Mouse (Mus musculus) heart, embryonic 12.5 days (tissue): ENCODE results near the gene Hmga1b. TPM values are rescaled to one million over a fixed set of nuclear protein-coding genes. Genes with fewer than 3 reads are reported as not detected.

Source experiments
- ATAC-seq: fragments of 200-750 bp; cut with Nextera tagmentation; 2 replicates; pipeline ENCODE4 v1.8.0; 2017; ENCODE audit warnings: moderate TSS enrichment, moderate library complexity; ENCODE audit not compliant: insufficient number of reproducible peaks, low FRiP score
- H3K27ac ChIP-seq: fragments of 300-500 bp; sonication (generic); 2 replicates; pipeline ENCODE4 v1.5.1; 2016; ENCODE audit warnings: mild to moderate bottlenecking, moderate library complexity; ENCODE audit not compliant: poor library complexity, severe bottlenecking
- H3K27me3 ChIP-seq: fragments of 300-500 bp; sonication (generic); replicated peaks from 2 replicates; pipeline ENCODE4 v1.6.1; 2016; ENCODE audit warnings: mild to moderate bottlenecking, moderate library complexity
- H3K36me3 ChIP-seq: fragments of 300-500 bp; sonication (generic); 2 replicates; pipeline ENCODE4 v1.6.1; 2016; ENCODE audit warnings: mild to moderate bottlenecking, moderate library complexity
- H3K4me1 ChIP-seq: fragments of 300-500 bp; sonication (generic); replicated peaks from 2 replicates; pipeline ENCODE4 v1.6.1; 2016; ENCODE audit warnings: mild to moderate bottlenecking
- H3K4me2 ChIP-seq: fragments of 300-500 bp; sonication (generic); 2 replicates; pipeline ENCODE4 v1.6.1; 2016; ENCODE audit warnings: mild to moderate bottlenecking, moderate library complexity
- H3K4me3 ChIP-seq: fragments of 300-500 bp; sonication (generic); 2 replicates; pipeline ENCODE4 v1.5.1; 2016; ENCODE audit warnings: mild to moderate bottlenecking
- H3K9ac ChIP-seq: fragments of 300-500 bp; sonication (generic); 2 replicates; pipeline ENCODE4 v1.6.1; 2016; ENCODE audit warnings: mild to moderate bottlenecking, moderate library complexity
- H3K9me3 ChIP-seq: fragments of 300-500 bp; sonication (generic); replicated peaks from 2 replicates; pipeline ENCODE4 v1.6.1; 2016; ENCODE audit warnings: mild to moderate bottlenecking, moderate library complexity
- WGBS: fragments of 180-500 bp; shearing (Covaris S2); methylation state at CpG from one replicate; pipeline ENCODE4 v1.1.7; 2016; 5-methylcytosine and 5-hydroxymethylcytosine counted together
- polyA plus RNA-seq: library from polyadenylated mRNA; unstranded; fragments of >200 nt; fragmentation: Nextera tagmentation; extraction: Ambion mirVana; gene quantifications from 2 replicates; pipeline ENCODE4 v1.2.1, GENCODE M21; 2016

Gene Hmga1b
- polyA plus RNA-seq, 1 experiment from 2014 or later: 3.5 TPM

- 82% methylated on average over 4 of the region's 4 CpGs for WGBS
- Histone ChIP-seq H3K36me3 (peaks cover 84% of the 10 kb centered on the region), H3K27me3 (no peaks in the 10 kb centered on the region), H3K9me3 (no peaks in the 10 kb centered on the region), H3K4me2 (no peak overlapping the region), H3K27ac (no peak overlapping the region), H3K9ac (no peak overlapping the region), H3K4me3 (no peak overlapping the region), H3K4me1 (peaks cover 14% of the 10 kb centered on the region)
- ATAC-seq: no peak
These were observed 26.8 kb downstream of the Hmga1b start for GRCm38 (mm10) chr11:120789355-120789754.

GRCm38 (mm10) chr11:120789810-120790209 lies 27.2 kb downstream of the Hmga1b start:
- H3K4me2 ChIP-seq: no peak overlapping the region
- no peak overlapping the region for H3K9ac ChIP-seq
- peaks cover 89% of the 10 kb centered on the region for H3K36me3 ChIP-seq
- no peak for ATAC-seq
- H3K4me3 ChIP-seq: no peak overlapping the region
- no peaks in the 10 kb centered on the region for H3K9me3 ChIP-seq
- H3K27me3 ChIP-seq: no peaks in the 10 kb centered on the region
- peaks cover 15% of the 10 kb centered on the region for H3K4me1 ChIP-seq
- H3K27ac ChIP-seq: no peak overlapping the region
- 88% methylated on average over 3 of the region's 3 CpGs for WGBS

DNA sequence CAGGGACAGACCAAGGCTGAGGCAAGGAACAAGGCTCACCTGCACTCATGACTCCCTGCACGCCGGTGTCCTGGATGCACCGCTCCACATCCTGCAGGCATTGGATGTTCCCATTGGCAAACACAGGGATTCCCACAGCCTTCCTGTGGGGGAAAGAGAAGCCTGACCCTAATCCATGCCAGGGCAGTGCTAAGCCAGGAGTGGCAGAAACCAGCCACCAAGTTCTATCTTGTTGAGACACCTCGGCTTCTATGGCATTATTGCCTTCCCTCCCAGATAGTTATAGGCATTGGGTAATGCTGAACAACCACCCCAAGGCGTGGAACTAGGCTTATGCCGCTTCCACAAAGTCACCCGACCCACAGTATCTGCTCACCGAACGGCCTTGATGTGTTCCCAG lies 30.1 kb downstream of the Hmga1b start:
- Histone ChIP-seq H3K36me3 (peaks cover 71% of the 10 kb centered on the region), H3K9ac (no peak overlapping the region), H3K4me3 (no peak overlapping the region), H3K4me2 (no peak overlapping the region), H3K27ac (no peak overlapping the region), H3K4me1 (peaks cover 16% of the 10 kb centered on the region), H3K9me3 (no peaks in the 10 kb centered on the region), H3K27me3 (no peaks in the 10 kb centered on the region)
- WGBS: 94% methylated on average over 9 of the region's 9 CpGs
- ATAC-seq: no peak

DNA sequence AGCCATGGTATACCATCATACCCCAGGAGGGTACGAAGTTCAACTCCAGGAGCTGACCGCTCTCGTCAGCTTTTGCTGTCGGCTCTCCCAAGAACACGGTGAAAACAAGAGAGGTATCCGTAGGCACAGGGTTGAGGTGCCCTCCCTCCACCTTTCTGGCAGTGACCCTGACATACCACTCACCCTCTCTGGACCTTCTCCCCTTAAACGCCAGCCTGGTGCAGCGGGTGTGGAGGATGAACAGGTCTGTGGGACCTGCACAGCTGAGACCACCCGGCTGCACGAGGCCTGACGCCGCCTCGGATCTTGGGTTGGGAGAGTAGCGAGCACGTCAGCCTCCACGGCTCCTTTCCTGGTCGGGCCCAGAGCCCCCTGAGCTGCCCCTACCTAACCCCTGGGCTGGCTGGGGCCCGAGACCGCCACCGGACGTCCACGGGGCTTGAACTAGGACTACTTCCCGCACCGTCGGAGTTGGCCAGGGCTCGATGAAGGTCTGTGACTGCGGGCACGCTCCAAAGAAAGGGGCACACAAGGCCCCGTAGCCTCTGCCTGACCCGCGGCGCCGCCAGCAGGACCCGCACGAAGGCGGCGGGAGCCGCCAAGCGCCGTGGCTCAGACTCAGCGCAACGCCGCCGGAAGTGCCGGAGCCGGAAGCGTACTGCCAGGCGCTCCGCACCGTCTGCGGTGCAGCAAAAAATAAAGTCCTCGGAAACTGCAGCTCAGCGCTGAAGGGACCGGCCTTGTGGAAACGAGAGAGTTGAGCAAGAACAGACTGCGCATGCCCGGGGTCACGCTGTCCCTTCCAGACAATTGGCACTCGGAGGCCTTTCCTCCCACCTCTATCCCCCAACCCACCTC lies 33.4 kb downstream of the Hmga1b start, which contains the start of gene Dus1l:
TSS of gene Dus1l (minus strand) at position 648 of the 858 bp plus-strand sequence.
- H3K4me1 ChIP-seq: peaks cover 22% of the 10 kb centered on the region
- peak within 1 kb of the TSS; percentile 72 for H3K27ac ChIP-seq
- WGBS: 1% methylated on average over 59 of the region's 59 CpGs
- H3K9ac ChIP-seq: peak within 1 kb of the TSS; percentile 96
- no peaks in the 10 kb centered on the region for H3K9me3 ChIP-seq
- peak within 1 kb of the TSS; percentile 94 for H3K4me2 ChIP-seq
- H3K27me3 ChIP-seq: no peaks in the 10 kb centered on the region
- H3K4me3 ChIP-seq: peak within 1 kb of the TSS; percentile 83
- peaks cover 40% of the 10 kb centered on the region for H3K36me3 ChIP-seq
- ATAC-seq: peak; percentile 91

- peak overlapping the region; percentile 83 for H3K4me3 ChIP-seq
- 22% methylated on average over 8 of the region's 8 CpGs for WGBS
- peak; percentile 10; the same call in 1 of the 2 replicates for ATAC-seq
These were observed 34.0 kb downstream of the Hmga1b start for GRCm38 (mm10) chr11:120796614-120796946.

GRCm38 (mm10) chr11:120798244-120798643 lies 35.6 kb downstream of the Hmga1b start:
- Histone ChIP-seq H3K36me3 (peaks cover 17% of the 10 kb centered on the region), H3K27me3 (no peaks in the 10 kb centered on the region), H3K27ac (no peak overlapping the region), H3K4me1 (peaks cover 22% of the 10 kb centered on the region), H3K9ac (no peak overlapping the region), H3K4me3 (no peak overlapping the region), H3K9me3 (no peaks in the 10 kb centered on the region), H3K4me2 (no peak overlapping the region)
- ATAC-seq: no peak
- WGBS: 75% methylated on average over 3 of the region's 3 CpGs

More at GRCm38 (mm10) chr11:120796614-120796946, 34.0 kb downstream of the Hmga1b start:
- Histone ChIP-seq H3K4me1 (peaks cover 22% of the 10 kb centered on the region), H3K27me3 (no peaks in the 10 kb centered on the region), H3K9me3 (no peaks in the 10 kb centered on the region), H3K27ac (peak overlapping the region; percentile 72), H3K36me3 (peaks cover 34% of the 10 kb centered on the region), H3K9ac (peak overlapping the region; percentile 96), H3K4me2 (peak overlapping the region; percentile 94)

- ATAC-seq: no peak
- no peak overlapping the region for H3K4me2 ChIP-seq
These were observed 36.8 kb downstream of the Hmga1b start for GRCm38 (mm10) chr11:120799316-120799890.

DNA sequence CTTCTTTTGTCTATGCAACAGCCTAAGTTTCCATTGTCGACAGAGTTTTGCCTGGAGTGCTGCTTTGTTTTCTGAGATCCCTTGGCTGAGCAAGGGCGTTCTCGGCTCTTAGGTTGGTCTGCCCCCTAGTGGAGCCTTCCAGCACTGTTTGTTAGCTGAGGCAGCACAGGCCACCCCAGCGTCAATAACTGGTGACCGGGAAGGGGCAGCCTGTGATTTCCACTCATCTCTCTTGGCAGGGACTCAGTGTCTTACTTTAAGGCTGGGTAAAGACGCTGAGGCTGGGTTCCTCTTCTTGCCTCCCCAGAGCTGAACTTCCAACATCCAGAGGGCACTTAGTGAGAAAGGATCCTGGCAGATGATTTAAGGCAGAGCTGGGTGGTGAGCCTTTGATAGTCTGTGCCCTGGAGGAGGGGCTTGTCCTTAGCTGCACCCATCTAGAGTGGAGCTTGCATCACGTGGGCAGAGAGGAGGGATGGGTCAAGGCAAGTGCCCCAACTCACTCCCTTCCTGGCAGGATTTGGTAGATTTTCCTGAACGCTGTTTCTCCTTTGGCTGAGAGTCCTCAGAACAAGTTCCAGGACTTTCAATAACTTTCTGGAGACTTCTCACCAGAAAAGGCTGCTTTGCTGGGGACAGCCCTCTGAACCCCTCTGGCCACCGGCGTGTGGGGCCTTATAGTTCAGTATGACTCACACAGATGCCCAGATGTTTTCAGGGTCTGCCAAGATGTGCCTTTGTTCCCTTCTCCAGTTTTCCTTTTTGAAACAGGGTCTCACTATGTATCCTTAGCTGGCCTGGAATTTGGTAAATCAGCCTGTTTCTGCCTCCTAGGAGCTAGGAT lies 37.7 kb downstream of the Hmga1b start:
- H3K36me3 ChIP-seq: peaks cover 5% of the 10 kb centered on the region
- peak; percentile 55 for ATAC-seq
- 0 out of 2 replicates have a peak overlapping the region, but pooled peaks have one; percentile 10 for H3K4me2 ChIP-seq

More at GRCm38 (mm10) chr11:120799316-120799890, 36.8 kb downstream of the Hmga1b start:
- H3K4me3 ChIP-seq: no peak overlapping the region
- no peak overlapping the region for H3K27ac ChIP-seq
- no peaks in the 10 kb centered on the region for H3K27me3 ChIP-seq
- 49% methylated on average over 6 of the region's 6 CpGs for WGBS
- no peaks in the 10 kb centered on the region for H3K9me3 ChIP-seq
- H3K9ac ChIP-seq: no peak overlapping the region
- H3K4me1 ChIP-seq: peaks cover 22% of the 10 kb centered on the region
- peaks cover 6% of the 10 kb centered on the region for H3K36me3 ChIP-seq

DNA sequence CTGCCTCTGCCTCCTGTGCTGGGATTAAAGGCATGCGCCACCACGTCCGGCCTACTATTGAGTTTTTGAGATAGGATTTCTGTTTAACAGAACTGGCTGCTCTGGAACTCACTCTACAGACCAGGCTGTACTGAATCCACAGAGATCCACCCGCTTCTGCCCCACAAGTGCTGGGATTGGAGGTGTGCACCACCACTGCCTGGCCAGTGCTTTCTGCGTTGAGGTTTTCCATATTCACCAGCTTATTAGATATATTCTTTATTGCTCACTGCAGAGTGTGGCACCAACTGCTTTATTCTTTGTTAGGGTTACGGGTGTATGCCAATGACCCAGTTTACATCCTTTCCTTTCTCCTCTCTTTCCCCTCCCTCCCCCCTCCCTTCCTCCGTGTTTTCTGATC lies 41.7 kb downstream of the Hmga1b start:
- Histone ChIP-seq H3K27ac (no peak overlapping the region), H3K9ac (no peak overlapping the region), H3K4me3 (no peak overlapping the region), H3K4me1 (0 out of 2 replicates have a peak, but pooled peaks cover 6% of the 10 kb centered on the region), H3K4me2 (no peak overlapping the region), H3K9me3 (no peaks in the 10 kb centered on the region), H3K27me3 (no peaks in the 10 kb centered on the region), H3K36me3 (peaks cover 45% of the 10 kb centered on the region)
- 80% methylated on average over 7 of the region's 7 CpGs for WGBS
- ATAC-seq: no peak

More for the DNA sequence above, 37.7 kb downstream of the Hmga1b start:
- H3K27ac ChIP-seq: no peak overlapping the region; the same call in 1 of the 2 replicates
- no peaks in the 10 kb centered on the region for H3K27me3 ChIP-seq
- no peak overlapping the region for H3K4me3 ChIP-seq
- 9% methylated on average over 10 of the region's 10 CpGs for WGBS
- no peaks in the 10 kb centered on the region for H3K9me3 ChIP-seq
- 0 out of 2 replicates have a peak overlapping the region, but pooled peaks have one; percentile 32 for H3K9ac ChIP-seq
- H3K4me1 ChIP-seq: peaks cover 15% of the 10 kb centered on the region

GRCm38 (mm10) chr11:120804769-120805168 lies 42.2 kb downstream of the Hmga1b start:
- no peaks in the 10 kb centered on the region for H3K27me3 ChIP-seq
- 0 out of 2 replicates have a peak, but pooled peaks cover 6% of the 10 kb centered on the region for H3K4me1 ChIP-seq
- no peak for ATAC-seq
- no peak overlapping the region for H3K9ac ChIP-seq
- H3K36me3 ChIP-seq: peaks cover 50% of the 10 kb centered on the region
- no peak overlapping the region for H3K4me3 ChIP-seq
- no peaks in the 10 kb centered on the region for H3K9me3 ChIP-seq
- H3K4me2 ChIP-seq: no peak overlapping the region
- 65% methylated on average over 4 of the region's 4 CpGs for WGBS
- no peak overlapping the region for H3K27ac ChIP-seq
